Mouse (Mus musculus) cortical plate, adult 2 months (tissue): ENCODE data around the gene Shank3. TPM values are rescaled to one million over a fixed set of nuclear protein-coding genes. Genes with fewer than 3 reads are reported as not detected.

Experiments used
- H3K27ac ChIP-seq: fragments of 200-500 bp; 2 replicates; pipeline ENCODE4 v1.5.1; 2012; ENCODE audit warnings: low read length, control low read depth, inconsistent platforms; ENCODE audit not compliant: insufficient read depth
- H3K4me1 ChIP-seq: fragments of 200-500 bp; 2 replicates; pipeline ENCODE4 v1.6.1; 2011; ENCODE audit warnings: low read length; ENCODE audit not compliant: control insufficient read depth, insufficient read depth
- H3K4me3 ChIP-seq: fragments of 200-500 bp; 2 replicates; pipeline ENCODE4 v1.5.1; 2011; ENCODE audit warnings: mild to moderate bottlenecking, low read length, control low read depth; ENCODE audit not compliant: insufficient read depth
- CTCF ChIP-seq: fragments of 200-500 bp; IDR thresholded peaks from 2 replicates; pipeline ENCODE4 v1.5.1; 2011; ENCODE audit warnings: mild to moderate bottlenecking, control low read depth, low read length; ENCODE audit not compliant: insufficient read depth; ENCODE audit errors: extremely low read depth
- POLR2A ChIP-seq: fragments of 200-500 bp; IDR thresholded peaks from 2 replicates; pipeline ENCODE4 v1.6.1; 2011; ENCODE audit warnings: mild to moderate bottlenecking, low read length, control low read depth; ENCODE audit not compliant: insufficient read depth; ENCODE audit errors: extremely low read depth
- polyA plus RNA-seq: library from polyadenylated mRNA; depleted of rRNA; stranded (reverse); fragments of >200 nt; gene quantifications from 2 replicates; pipeline ENCODE4 v1.2.3, GENCODE M21; 2012

The Shank3 gene
- polyA plus RNA-seq, 1 experiment = 98.8 TPM

DNA sequence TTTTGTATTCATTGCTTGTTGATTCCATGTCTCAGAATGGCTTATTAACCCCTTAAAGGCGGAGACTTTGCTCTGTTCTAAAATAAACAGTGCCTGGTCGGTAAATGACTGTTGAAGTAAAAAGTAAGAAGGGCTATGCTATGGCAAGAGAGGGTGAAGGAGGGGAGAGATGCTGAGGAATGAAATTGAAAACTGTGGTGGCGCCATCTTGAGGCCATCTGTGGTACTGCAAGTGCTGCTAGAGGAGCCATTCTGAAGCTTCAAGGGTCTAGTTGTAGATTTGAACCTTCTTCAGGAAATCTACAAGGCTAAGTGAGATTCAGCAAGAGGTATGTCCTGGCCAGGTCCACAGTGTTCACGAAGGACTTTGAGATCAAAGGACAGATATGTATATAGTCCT is 30.9 kb downstream of the Shank3 start:
- Histone ChIP-seq H3K4me1 (peaks cover 8% of the 10 kb centered on the region), H3K27ac (no peak overlapping the region), H3K4me3 (no peak overlapping the region)
- peak; percentile 89 for TF ChIP-seq CTCF
- no peak for TF ChIP-seq POLR2A

DNA sequence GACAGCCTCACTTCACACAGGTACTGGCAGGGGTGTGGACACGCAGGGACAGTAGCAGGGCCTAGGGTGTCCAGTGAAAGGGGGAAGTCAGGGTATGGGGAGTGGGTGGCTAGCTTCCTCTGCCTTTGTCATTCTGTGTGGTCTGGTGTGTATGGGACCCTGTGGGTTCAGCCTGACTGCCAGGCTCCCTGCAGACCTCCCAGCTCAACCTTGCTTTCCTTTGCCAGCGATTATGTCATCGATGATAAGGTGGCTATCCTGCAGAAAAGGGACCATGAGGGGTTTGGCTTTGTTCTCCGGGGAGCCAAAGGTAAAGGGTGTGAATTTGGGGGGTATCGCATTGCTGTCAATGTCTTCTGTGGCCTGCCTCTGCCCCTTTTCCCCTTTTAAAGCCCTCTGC is 32.0 kb downstream of the Shank3 start:
- no peak overlapping the region for H3K4me3 ChIP-seq
- H3K4me1 ChIP-seq = peaks cover 9% of the 10 kb centered on the region
- H3K27ac ChIP-seq = no peak overlapping the region
- no peak for TF ChIP-seq CTCF
- no peak for TF ChIP-seq POLR2A

DNA sequence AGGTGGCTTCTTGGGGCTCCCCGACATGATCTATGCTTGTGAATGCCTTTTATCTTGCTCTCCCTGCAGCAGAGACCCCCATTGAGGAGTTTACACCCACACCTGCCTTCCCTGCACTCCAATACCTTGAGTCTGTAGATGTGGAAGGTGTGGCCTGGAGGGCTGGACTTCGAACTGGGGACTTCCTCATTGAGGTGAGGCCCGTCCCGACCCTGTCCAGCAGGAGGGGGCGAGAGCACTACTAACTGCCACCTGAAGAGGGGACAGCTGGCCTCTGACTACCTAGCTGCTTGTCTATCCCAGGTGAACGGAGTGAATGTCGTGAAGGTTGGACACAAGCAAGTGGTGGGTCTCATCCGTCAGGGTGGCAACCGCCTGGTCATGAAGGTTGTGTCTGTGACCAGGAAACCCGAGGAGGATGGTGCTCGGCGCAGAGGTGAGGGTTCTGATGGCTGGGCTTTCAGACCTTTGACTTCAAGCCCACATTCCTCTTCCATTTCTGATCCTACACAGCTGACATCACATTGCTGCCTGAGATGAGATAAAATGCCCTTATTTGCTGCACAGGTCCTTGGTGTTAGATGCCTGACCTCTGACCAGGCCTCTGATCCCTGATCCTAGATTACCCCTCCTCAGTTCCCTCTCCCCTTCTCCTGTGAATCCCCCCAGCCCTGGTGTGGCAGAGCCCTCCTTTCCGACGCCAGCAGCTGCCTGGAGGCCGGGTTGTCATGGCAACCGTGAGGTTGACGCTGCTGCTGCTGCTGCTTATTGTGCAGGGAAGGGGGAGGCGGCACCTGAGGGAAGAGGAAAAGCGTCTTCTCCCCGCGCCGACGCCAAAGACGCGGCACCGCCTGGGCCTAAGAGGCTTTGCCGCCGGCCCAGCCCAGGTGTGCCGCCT is 32.9 kb downstream of the Shank3 start:
- peak overlapping the region; percentile 51 for H3K4me3 ChIP-seq
- TF ChIP-seq CTCF (no peak), POLR2A (peak; percentile 68; the same call in 1 of the 2 replicates)
- peak overlapping the region; percentile 94 for H3K27ac ChIP-seq
- peaks cover 9% of the 10 kb centered on the region for H3K4me1 ChIP-seq

DNA sequence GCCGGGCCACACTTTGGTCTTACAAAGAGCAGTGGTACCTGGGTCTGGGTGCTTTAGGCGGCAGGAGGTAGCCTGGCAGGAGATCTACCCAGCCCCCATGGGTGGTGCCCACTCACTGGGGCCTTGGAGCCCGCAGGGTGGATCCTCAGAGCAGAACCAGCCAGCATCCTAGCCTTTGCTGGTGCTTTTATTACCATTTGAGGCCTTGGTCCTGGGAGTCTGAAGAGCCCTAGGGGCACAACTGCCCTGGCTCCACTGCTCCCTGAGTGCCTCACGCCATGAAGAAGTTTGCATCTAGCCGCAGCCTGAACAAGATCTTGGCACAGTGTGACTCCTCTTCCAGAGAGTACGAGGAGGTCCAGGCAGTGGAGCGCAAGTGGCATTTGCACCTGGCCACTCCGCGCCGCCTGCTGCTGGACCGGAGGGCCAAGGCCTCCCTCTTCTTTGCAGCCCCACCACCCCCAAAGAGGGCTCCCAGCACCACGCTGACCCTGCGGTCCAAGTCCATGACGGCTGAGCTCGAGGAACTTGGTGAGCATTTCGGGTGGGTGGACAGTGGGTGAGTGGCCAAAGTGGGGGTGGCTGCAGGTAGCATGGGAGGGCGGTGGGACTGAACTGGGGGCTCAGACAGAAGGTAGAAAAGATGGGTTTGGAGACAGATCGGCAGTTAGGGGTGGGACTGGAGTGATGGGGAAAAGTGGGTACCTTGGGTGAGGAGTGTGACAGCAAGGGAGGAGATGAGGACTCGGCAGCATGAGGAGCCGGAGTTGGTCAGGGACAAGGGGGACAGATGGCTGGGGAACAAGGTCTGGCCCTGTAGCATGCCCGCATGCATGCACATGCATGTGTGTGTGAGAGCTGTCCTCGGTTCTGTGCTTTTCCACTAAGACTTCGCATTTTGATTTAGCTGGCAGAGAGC is 33.8 kb downstream of the Shank3 start:
- Histone ChIP-seq H3K4me3 (peak overlapping the region; percentile 51), H3K27ac (peak overlapping the region; percentile 90), H3K4me1 (peaks cover 9% of the 10 kb centered on the region)
- TF ChIP-seq CTCF (no peak), POLR2A (no peak)

DNA sequence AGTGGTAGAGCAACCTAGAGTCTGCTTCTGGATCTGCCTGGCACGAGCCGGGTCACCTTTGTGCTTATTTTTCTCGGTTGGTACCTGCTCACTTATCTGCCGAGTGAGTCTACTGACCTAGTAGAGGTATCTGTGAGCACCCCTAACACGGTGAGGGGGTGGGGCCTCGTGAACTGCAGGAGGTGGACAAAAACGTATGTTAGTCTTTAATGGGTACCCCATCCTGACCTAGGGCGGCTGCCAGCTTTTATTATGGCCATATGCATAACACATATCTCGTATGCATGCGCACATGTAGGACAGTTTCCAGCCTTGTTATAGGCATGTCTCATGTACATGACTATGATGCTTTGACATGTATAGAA is 34.4 kb downstream of the Shank3 start:
- TF ChIP-seq POLR2A (no peak), CTCF (no peak)
- Histone ChIP-seq H3K4me1 (peaks cover 9% of the 10 kb centered on the region), H3K27ac (no peak overlapping the region), H3K4me3 (peak overlapping the region; percentile 51)

DNA sequence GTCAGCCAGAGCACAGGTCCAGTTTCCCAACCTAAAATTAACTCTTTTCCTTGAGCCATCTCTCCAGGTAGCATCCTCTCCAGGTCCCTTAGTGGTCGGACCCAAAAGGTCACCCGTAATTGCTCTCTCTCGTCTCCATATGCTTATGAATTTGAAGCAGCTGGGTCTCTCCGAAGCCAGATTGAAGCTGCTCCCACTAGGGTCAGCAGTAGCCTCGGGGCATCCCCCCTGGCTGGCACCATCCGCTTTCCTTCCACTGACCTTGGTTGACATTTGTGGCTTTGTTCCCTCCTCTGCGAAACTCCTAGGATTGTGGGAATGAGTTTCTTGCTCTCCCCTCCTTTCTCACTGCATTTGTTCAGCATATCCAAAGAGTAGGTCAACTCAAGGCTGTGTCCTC is 44.7 kb downstream of the Shank3 start:
- H3K4me3 ChIP-seq = no peak overlapping the region
- TF ChIP-seq POLR2A (no peak), CTCF (no peak)
- H3K27ac ChIP-seq = no peak overlapping the region
- peaks cover 2% of the 10 kb centered on the region; the same call in 1 of the 2 replicates for H3K4me1 ChIP-seq

DNA sequence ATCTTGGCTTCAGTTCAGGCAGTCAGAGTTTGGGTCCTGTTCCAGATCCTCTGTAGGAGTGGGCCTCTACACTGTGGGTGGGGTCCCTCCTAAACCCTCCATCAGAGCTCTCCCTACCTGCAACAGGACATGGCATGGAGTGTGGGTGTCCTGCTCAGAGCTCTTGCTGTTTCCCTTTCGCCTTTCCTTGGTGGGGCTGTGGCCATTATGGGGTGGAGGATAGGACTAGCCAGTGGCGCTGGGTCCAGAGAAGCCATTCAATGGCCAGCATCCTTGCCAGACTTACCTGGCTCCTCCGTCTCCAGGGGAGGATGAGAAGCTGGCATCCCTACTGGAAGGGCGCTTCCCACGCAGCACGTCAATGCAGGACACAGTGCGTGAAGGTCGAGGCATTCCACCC is 47.9 kb downstream of the Shank3 start:
- H3K4me1 ChIP-seq = peaks cover 6% of the 10 kb centered on the region; the same call in 1 of the 2 replicates
- H3K27ac ChIP-seq = no peak overlapping the region
- H3K4me3 ChIP-seq = no peak overlapping the region
- TF ChIP-seq POLR2A (no peak), CTCF (no peak)

DNA sequence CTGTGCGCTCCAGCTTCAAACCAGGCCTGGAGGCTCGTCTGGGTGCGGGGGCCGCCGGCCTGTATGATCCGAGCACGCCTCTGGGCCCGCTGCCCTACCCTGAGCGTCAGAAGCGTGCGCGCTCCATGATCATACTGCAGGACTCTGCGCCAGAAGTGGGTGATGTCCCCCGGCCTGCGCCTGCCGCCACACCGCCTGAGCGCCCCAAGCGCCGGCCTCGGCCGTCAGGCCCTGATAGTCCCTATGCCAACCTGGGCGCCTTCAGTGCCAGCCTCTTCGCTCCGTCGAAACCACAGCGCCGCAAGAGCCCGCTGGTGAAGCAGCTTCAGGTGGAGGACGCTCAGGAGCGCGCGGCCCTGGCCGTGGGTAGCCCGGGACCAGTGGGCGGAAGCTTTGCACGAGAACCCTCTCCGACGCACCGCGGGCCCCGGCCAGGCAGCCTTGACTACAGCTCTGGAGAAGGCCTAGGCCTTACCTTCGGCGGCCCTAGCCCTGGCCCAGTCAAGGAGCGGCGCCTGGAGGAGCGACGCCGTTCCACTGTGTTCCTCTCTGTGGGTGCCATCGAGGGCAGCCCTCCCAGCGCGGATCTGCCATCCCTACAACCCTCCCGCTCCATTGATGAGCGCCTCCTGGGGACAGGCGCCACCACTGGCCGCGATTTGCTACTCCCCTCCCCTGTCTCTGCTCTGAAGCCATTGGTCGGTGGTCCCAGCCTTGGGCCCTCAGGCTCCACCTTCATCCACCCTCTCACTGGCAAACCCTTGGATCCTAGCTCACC is 48.6 kb downstream of the Shank3 start:
- H3K27ac ChIP-seq = no peak overlapping the region; the same call in 1 of the 2 replicates
- H3K4me3 ChIP-seq = no peak overlapping the region
- H3K4me1 ChIP-seq = peaks cover 6% of the 10 kb centered on the region; the same call in 1 of the 2 replicates
- TF ChIP-seq POLR2A = no peak
- TF ChIP-seq CTCF = no peak

DNA sequence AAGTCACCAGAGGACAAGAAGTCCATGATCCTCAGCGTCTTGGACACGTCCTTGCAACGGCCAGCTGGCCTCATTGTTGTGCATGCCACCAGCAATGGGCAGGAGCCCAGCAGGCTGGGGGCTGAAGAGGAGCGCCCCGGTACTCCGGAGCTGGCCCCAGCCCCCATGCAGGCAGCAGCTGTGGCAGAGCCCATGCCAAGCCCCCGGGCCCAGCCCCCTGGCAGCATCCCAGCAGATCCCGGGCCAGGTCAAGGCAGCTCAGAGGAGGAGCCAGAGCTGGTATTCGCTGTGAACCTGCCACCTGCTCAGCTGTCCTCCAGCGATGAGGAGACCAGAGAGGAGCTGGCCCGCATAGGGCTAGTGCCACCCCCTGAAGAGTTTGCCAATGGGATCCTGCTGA is 49.4 kb downstream of the Shank3 start:
- TF ChIP-seq CTCF (no peak), POLR2A (no peak)
- Histone ChIP-seq H3K27ac (no peak overlapping the region), H3K4me3 (no peak overlapping the region)

More for the DNA sequence above, 49.4 kb downstream of the Shank3 start:
- peaks cover 6% of the 10 kb centered on the region; the same call in 1 of the 2 replicates for H3K4me1 ChIP-seq
